Mouse (Mus musculus): ENCODE measurements around the gene Gdf5.

DNA sequence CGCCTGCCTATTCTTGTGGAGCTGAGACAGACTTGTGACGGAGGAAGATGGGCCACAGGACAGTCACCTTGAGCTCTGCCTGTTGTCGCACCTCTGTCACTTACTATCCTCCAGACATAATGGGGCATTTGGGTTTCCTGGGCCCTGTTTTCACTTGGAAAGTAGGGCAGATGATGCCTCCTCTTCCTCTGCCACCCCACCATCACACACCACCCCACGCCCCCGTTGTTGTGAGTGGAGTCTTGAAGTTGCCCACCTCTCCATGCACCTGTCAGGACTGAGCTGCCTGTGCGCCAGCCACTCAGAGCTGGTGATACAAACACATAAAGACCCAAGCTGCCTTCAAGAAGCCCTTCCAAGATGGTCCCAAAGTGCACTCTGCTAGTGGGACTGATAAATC lies 42.0 kb upstream of the Gdf5 start:
- TF ChIP-seq POLR2A (IDR thresholded peaks at IDR 0.05; ENCODE audit: borderline replicate concordance, insufficient read depth, low read length) = no peak
- no peak for TF ChIP-seq CTCF (IDR thresholded peaks at IDR 0.05; ENCODE audit: borderline replicate concordance, insufficient read depth, low read depth, low read length)

Data from cerebellum, adult 2 months (tissue).